Mouse (Mus musculus) CH12.LX (cell line): ENCODE measurements around the gene Ptprm. TPM values are rescaled to one million over a fixed set of nuclear protein-coding genes. Genes with fewer than 3 reads are reported as not detected.
"Not testable (repeated sequence)": the region's sequence is repeated elsewhere in the genome, so short reads cannot be mapped to it uniquely, and the experiment has no call there.

Experiments used
- DNase-seq: peaks from one replicate; pipeline ENCODE4 v3.0.0-alpha.2; 2013; ENCODE audit errors: extremely low read depth
- H3K27ac ChIP-seq: 2 replicates; pipeline ENCODE4 v1.5.1; 2012; ENCODE audit warnings: low read depth, mild to moderate bottlenecking, control low read depth, moderate library complexity; ENCODE audit not compliant: insufficient read depth
- H3K27me3 ChIP-seq: replicated peaks from 2 replicates; pipeline ENCODE3; 2012; ENCODE audit warnings: inconsistent platforms
- H3K36me3 ChIP-seq, 2 experiments: replicated peaks in 1 of 2; 2 replicates each; pipeline versions ENCODE3 to v1.6.1; 2012; ENCODE audit warnings: inconsistent platforms in 1 of 2, low read length in 1 of 2, mild to moderate bottlenecking in 1 of 2, mixed read lengths in 1 of 2, moderate library complexity in 1 of 2; ENCODE audit not compliant: control insufficient read depth in 1 of 2, insufficient read depth in 1 of 2
- H3K4me1 ChIP-seq, 2 experiments: 2 replicates each; pipeline ENCODE4 v1.6.1; 2012; ENCODE audit warnings: inconsistent platforms in 1 of 2, moderate library complexity in 1 of 2; ENCODE audit not compliant: insufficient read depth in 2 of 2, control insufficient read depth in 1 of 2
- H3K4me2 ChIP-seq: 2 replicates; pipeline ENCODE4 v1.6.1; 2012; ENCODE audit warnings: low read depth, mild to moderate bottlenecking, control low read depth; ENCODE audit not compliant: poor library complexity, insufficient read depth, severe bottlenecking
- H3K4me3 ChIP-seq, 3 experiments: fragments of 150-350 bp in 1 of 3; sonication (generic) in 1 of 3; replicated peaks in 1 of 3; 2 replicates each; pipeline versions ENCODE3 to v1.5.1; 2011 to 2012; ENCODE audit warnings: low read depth in 2 of 3, low read length in 2 of 3, mild to moderate bottlenecking in 2 of 3, moderate library complexity in 2 of 3, control low read depth in 1 of 3, improper control_type of control experiment in 1 of 3, inconsistent platforms in 1 of 3, mixed read lengths in 1 of 3; ENCODE audit not compliant: poor library complexity in 1 of 3
- H3K79me2 ChIP-seq: replicated peaks from 2 replicates; pipeline ENCODE4 v1.6.1; 2012; ENCODE audit warnings: mild to moderate bottlenecking, moderate library complexity; ENCODE audit not compliant: control insufficient read depth, poor library complexity, insufficient read depth, severe bottlenecking; ENCODE audit errors: extremely low read depth
- H3K9ac ChIP-seq: 2 replicates; pipeline ENCODE4 v1.6.1; 2012; ENCODE audit warnings: low read depth, mild to moderate bottlenecking, control low read depth, moderate library complexity; ENCODE audit not compliant: insufficient read depth
- H3K9me3 ChIP-seq: replicated peaks from 2 replicates; pipeline ENCODE3; 2012; ENCODE audit warnings: low read length, inconsistent platforms, mixed read lengths
- CTCF ChIP-seq, 2 experiments: IDR thresholded peaks in 1 of 2; conservative IDR thresholded peaks in 1 of 2; 2 replicates each; pipeline ENCODE4 v1.5.1; 2011 to 2012; ENCODE audit warnings: low read depth in 2 of 2, low read length in 2 of 2, improper control_type of control experiment in 1 of 2, inconsistent platforms in 1 of 2, mild to moderate bottlenecking in 1 of 2, moderate library complexity in 1 of 2
- MEF2A ChIP-seq: IDR thresholded peaks from 2 replicates; pipeline ENCODE4 v1.6.1; 2014; ENCODE audit warnings: low read depth, mild to moderate bottlenecking, inconsistent platforms, low read length, improper control_type of control experiment, borderline replicate concordance
- MXI1 ChIP-seq: IDR thresholded peaks from 2 replicates; pipeline ENCODE4 v1.6.1; 2011; ENCODE audit warnings: mild to moderate bottlenecking, low read depth, low read length, improper control_type of control experiment
- MYC ChIP-seq: IDR thresholded peaks from 2 replicates; pipeline ENCODE4 v1.6.1; 2011; ENCODE audit warnings: low read depth, mild to moderate bottlenecking, improper control_type of control experiment, low read length
- NRF1 ChIP-seq: IDR thresholded peaks from 2 replicates; pipeline ENCODE4 v1.6.1; 2014; ENCODE audit warnings: low read depth, mild to moderate bottlenecking, inconsistent platforms, low read length, improper control_type of control experiment, moderate library complexity
- PAX5 ChIP-seq: IDR thresholded peaks from 2 replicates; pipeline ENCODE4 v1.6.1; 2012; ENCODE audit warnings: low read length, inconsistent platforms, mixed read lengths
- POLR2AphosphoS2 ChIP-seq: IDR thresholded peaks from 2 replicates; pipeline ENCODE4 v1.6.1; 2011; ENCODE audit warnings: low read depth, low read length, improper control_type of control experiment
- RAD21 ChIP-seq: IDR thresholded peaks from 2 replicates; pipeline ENCODE4 v1.6.1; 2011; ENCODE audit warnings: low read depth, mild to moderate bottlenecking, low read length, improper control_type of control experiment, moderate library complexity
- RCOR1 ChIP-seq: conservative IDR thresholded peaks from 2 replicates; pipeline ENCODE4 v1.6.1; 2012; ENCODE audit warnings: low read depth, mild to moderate bottlenecking, inconsistent platforms, low read length, improper control_type of control experiment
- SMC3 ChIP-seq: IDR thresholded peaks from 2 replicates; pipeline ENCODE4 v1.6.1; 2011; ENCODE audit warnings: low read depth, low read length, improper control_type of control experiment
- USF1 ChIP-seq: IDR thresholded peaks from 2 replicates; pipeline ENCODE4 v1.6.1; 2014; ENCODE audit warnings: low read depth, mild to moderate bottlenecking, inconsistent platforms, low read length, improper control_type of control experiment
- ZNF384 ChIP-seq: IDR thresholded peaks from 2 replicates; pipeline ENCODE4 v1.6.1; 2012; ENCODE audit warnings: low read depth, low read length, improper control_type of control experiment, inconsistent platforms
- dilution Hi-C: fragments of 300-500 bp; cut with MboI; formaldehyde crosslinking; loops from 2 replicates; pipeline ENCODE4 v1.14.3; 2020; ENCODE audit warnings: low sequenced_read_pairs; ENCODE audit not compliant: extremely low pct_unique_long_range_greater_than_20kb, extremely low pct_ligation_motif_present
- in situ Hi-C: fragments of 300-500 bp; cut with MboI; formaldehyde crosslinking; loops from 3 replicates; pipeline ENCODE4 v1.14.3; 2019; ENCODE audit warnings: low sequenced_read_pairs, low pct_ligation_motif_present, low pct_unique_long_range_greater_than_20kb, mixed read lengths
- polyA plus RNA-seq: library from polyadenylated mRNA; unstranded; fragments of >175 nt; gene quantifications from 2 replicates; pipeline ENCODE4 v1.2.1, GENCODE M21; 2012; ENCODE audit warnings: low read depth; ENCODE audit not compliant: insufficient read length
- total RNA-seq, 2 experiments: library from RNA; depleted of rRNA; stranded (reverse); fragments of 300-350 nt in 1 of 2; fragments of >200 nt in 1 of 2; gene quantifications; 2 replicates each; pipeline ENCODE4 v1.2.3; 2012 to 2014

Gene Ptprm
- total and polyA plus RNA-seq, 3 experiments: not detected

DNA sequence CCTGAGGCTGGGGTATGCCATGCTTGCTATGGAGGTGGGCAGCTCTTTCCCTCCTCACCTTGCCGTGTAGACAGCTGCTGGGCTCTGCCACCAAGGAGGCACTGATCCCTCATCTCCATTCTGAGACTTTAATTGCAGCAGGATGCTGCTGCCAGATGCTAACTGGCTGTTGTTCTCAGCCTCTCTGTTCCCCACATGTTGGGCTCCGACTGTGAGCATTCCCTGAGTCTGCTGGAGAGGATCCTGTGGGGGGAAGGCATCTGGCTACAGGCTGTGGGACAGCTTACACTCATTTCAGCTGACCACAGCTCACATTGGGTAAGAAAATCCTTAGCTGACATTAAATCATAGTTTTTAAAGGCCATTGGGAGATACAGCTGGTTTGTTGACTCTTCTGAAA is 492.7 kb downstream of the Ptprm start:
- in situ Hi-C loops: no loop called here
- Histone ChIP-seq H3K36me3 (no peaks in the 10 kb centered on the region), H3K27me3 (no peaks in the 10 kb centered on the region), H3K4me2 (no peak overlapping the region), H3K27ac (no peak overlapping the region), H3K4me1 (no peaks in the 10 kb centered on the region), H3K9ac (no peak overlapping the region), H3K4me3 (no peak overlapping the region), H3K9me3 (peaks cover 79% of the 10 kb centered on the region), H3K79me2 (no peaks in the 10 kb centered on the region)
- dilution Hi-C loops: no loop called here
- no peak for DNase-seq
- TF ChIP-seq NRF1 (no peak), SMC3 (no peak), CTCF (conservative IDR thresholded peaks at IDR 0.05 in 1 of 2, IDR thresholded peaks at IDR 0.05 in 1 of 2; ENCODE audit: low read depth in 2 of 2, low read length in 2 of 2) (no peak), ZNF384 (no peak), MEF2A (no peak), RAD21 (no peak), PAX5 (no peak), USF1 (no peak), MXI1 (no peak), POLR2AphosphoS2 (no peak)

- Histone ChIP-seq H3K9me3 (peaks cover 85% of the 10 kb centered on the region), H3K36me3 (no peaks in the 10 kb centered on the region), H3K4me2 (no peak overlapping the region), H3K9ac (no peak overlapping the region), H3K4me1 (no peaks in the 10 kb centered on the region), H3K4me3 (no peak overlapping the region), H3K27ac (no peak overlapping the region), H3K27me3 (no peaks in the 10 kb centered on the region), H3K79me2 (no peaks in the 10 kb centered on the region)
- no peak for DNase-seq
- in situ Hi-C loops: no loop called here
- dilution Hi-C loops: no loop called here
- TF ChIP-seq MYC: no peak
Observed at GRCm38 (mm10) chr17:66858757-66859156, 495.5 kb downstream of the Ptprm start.

- dilution Hi-C loops (no loop called here), in situ Hi-C loops (no loop called here)
- H3K4me1 ChIP-seq: no peaks in the 10 kb centered on the region
- no peaks in the 10 kb centered on the region for H3K36me3 ChIP-seq
- DNase-seq: no peak
- H3K4me3 ChIP-seq: no peak overlapping the region
- TF ChIP-seq RCOR1: no peak
- no peaks in the 10 kb centered on the region for H3K79me2 ChIP-seq
- H3K27ac ChIP-seq: no peak overlapping the region
- H3K9ac ChIP-seq: no peak overlapping the region
- no peaks in the 10 kb centered on the region for H3K27me3 ChIP-seq
- no peak overlapping the region for H3K4me2 ChIP-seq
- H3K9me3 ChIP-seq: peaks cover 71% of the 10 kb centered on the region
Observed at GRCm38 (mm10) chr17:66852496-66852895, 501.8 kb downstream of the Ptprm start.

DNA sequence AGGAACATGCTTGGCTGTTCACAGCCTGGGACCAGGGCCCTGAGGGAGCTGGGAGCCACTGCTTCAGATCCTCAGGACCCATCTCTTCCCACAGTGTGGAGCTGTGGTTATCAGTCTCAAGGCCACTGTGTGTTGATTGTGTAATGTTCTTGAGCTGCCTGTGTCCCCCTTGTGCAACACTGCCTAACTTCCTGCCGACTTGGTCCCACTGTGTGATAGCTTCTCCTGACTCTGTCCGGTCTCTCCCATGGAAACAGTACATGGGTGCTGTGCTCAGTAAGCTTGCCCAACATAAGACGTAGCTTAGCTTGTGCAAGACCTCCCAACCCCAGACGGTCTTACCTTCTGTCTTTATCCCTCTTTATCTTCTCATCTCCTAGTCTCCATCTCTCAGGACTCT is 507.2 kb downstream of the Ptprm start:
- H3K27ac ChIP-seq, DNase-seq, H3K4me2 ChIP-seq, H3K27me3 ChIP-seq, H3K4me1 ChIP-seq, H3K36me3 ChIP-seq, H3K9ac ChIP-seq, in situ Hi-C loops, H3K4me3 ChIP-seq, dilution Hi-C loops, H3K79me2 ChIP-seq: not testable (repeated sequence)
- peaks cover 68% of the 10 kb centered on the region for H3K9me3 ChIP-seq
